Mouse (Mus musculus): Measurements from ENCODE around the gene Gm6465. TPM values are rescaled to one million over a fixed set of nuclear protein-coding genes. Genes with fewer than 3 reads are reported as not detected.
"Not testable (repeated sequence)": the region's sequence is repeated elsewhere in the genome, so short reads cannot be mapped to it uniquely, and the experiment has no call there.

The Gm6465 gene
- not detected for total RNA-seq (2021)
- long read RNA-seq, experiment 1: 0 reads
- long read RNA-seq, experiment 2: 0 reads

DNA sequence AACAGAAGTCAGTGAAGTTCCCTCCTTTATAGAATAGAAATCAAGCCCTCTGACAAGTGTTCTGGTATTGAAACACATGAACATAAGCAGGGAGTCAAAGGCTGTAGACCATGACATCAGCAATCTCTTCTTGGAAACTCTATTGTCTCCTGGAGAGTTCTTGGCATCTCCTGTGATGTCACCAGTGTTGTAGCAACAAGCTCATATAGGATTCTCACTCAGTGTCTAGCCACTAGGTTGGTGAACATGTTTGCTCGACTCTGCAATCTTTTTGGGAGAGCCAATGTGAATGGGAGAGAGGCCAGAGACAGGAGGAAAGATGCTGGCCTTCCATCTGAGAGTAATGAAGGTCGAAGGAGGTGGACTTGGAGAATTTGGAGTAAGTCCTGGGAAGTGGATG, at the start of gene Gm6465:
Gene Gm6465, plus strand, starts transcription at position 301 of the 400 bp plus-strand sequence.
- not testable (repeated sequence) for DNase-seq

DNA sequence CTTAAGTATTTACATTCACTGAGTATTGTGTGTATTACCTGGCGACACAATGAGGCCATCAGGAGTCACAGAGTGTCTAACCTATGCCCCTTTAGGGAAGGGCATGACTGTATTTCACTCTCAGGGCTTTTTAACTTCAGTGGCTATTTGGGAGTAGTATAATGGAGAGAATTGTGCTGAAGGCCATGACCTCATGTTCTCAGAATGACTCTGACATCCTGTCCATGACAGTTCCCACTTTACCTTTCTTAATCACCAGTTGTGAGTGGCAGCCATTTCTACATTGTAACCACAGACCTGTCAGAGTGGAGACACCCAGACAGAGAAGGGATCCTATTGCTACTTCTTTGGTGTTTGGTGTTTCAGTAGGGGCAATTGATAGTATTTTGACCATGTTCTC, 485 bp downstream of the Gm6465 start:
- DNase-seq: not testable (repeated sequence)

DNA sequence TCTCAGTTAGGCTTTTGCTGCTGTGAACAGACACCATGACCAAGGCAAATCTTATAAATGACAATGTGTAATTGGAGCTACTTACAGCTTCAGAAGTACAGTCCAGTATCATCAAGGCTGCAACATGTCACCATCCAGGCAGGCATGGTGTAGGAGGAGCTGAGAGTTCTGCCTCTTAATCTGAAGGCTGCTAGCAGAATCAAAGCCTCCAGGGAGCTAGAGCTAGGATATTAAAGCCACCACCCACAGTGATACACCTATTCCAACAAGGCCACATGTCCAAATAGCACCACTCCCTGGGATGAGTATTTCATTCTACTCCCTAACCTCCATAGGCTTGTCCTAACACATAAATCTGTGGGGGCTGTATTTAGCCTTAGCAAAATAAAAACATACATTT, 12.6 kb downstream of the Gm6465 start:
- not testable (repeated sequence) for DNase-seq

Other genes with a start within 250 kb of the Gm6465 start
- gene Gm8922, start 163.6 kb upstream of the Gm6465 start, total RNA-seq (2021): not detected
- not detected for gene Gm8926, start 75.0 kb upstream of the Gm6465 start, total RNA-seq (2021)
- not detected for gene 4933402N22Rik, start 72.5 kb downstream of the Gm6465 start, total RNA-seq (2021)

All from adrenal gland, postnatal 10 days (tissue).